Mouse (Mus musculus) mouse embryonic stem cell (cell line): Measurements from ENCODE around the gene Trpm3.

Source experiments
- in situ Hi-C, 2 experiments: fragments of 300-500 bp; cut with MboI; formaldehyde crosslinking; loops; 1 replicate in 1 of 2; 3 replicates in 1 of 2; pipeline ENCODE4 v1.14.3; 2019 to 2020; ENCODE audit warnings: low sequenced_read_pairs in 2 of 2, low pct_unique_long_range_greater_than_20kb in 1 of 2, mixed read lengths in 1 of 2; ENCODE audit not compliant: unreplicated experiment in 1 of 2

The Trpm3 gene

GRCm38 (mm10) chr19:22859644-22860043, 720.8 kb downstream of the Trpm3 start:
- in situ Hi-C loops, result no loop called here

- in situ Hi-C loops, result no loop called here
These were observed 728.6 kb downstream of the Trpm3 start for GRCm38 (mm10) chr19:22867456-22867855.

DNA sequence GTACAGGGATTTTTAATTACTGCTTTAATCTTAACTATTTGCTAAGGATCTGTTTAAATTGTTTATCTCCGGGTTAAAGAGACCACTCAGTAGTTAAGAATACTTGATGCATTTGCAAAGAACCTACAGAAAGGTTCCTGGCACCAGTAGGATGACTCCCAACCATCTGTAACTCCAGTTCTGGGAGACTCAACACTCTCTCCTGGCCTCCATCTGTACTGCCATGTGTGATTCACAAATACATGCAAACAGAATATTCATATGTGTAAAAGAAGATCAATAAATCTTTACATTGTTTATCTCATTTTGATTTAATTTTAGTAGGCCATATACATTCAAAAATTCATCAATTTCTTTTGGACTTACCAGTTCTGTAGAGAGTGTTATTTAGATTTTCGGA, 731.0 kb downstream of the Trpm3 start:
- in situ Hi-C loops, result no loop called here

DNA sequence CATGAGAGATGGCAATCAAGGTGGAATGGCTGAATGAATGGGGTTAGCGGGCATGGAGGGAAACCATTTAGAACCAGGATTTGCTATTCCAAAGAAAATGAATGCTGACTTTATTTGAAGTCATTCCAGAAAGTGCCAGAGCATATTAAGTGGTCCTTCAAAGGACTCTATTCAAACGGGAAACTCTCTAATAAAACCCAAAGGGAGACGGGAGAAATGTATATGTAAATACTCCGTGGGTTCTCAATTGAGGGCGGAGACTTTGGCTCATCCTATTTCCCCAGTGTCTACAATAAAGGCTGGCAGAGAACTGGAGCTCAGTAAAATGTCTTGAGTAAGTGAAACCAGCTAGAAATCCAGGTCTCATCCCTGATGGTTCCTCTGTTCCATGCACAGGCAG, 733.6 kb downstream of the Trpm3 start:
- in situ Hi-C loops, result no loop called here

- in situ Hi-C loops, result loop anchor here (10.0 to 25.0 kb wide), 3 partner anchors 325 to 543 kb away; no protein-coding TSS in a partner anchor
These were observed 741.4 kb downstream of the Trpm3 start for GRCm38 (mm10) chr19:22880199-22880598.

DNA sequence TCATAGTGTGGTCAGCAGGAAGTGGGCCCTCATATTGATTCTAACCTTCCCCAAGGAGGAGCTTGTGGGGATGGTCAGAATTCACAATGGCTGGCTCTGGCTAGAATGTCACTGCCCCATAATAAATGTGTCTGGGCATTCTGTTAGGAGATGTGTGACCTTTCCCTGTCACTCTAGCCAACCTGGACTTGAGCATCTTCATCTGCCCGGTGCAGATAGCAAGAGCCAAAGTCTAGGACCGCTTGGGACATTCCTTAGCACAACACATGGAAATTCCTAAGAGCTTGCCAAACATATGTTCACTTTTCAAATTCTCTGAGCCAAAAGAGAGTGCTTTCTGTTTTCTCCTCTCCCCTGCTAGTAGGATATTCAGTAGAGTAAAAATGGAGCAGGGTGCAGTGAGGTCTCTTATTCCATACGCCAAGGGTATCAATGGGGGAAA, 743.8 kb downstream of the Trpm3 start:
- in situ Hi-C loops, result loop anchor here (10.0 to 25.0 kb wide), 3 partner anchors 328 to 545 kb away; no protein-coding TSS in a partner anchor

GRCm38 (mm10) chr19:22883154-22883553, 744.3 kb downstream of the Trpm3 start:
- in situ Hi-C loops, result loop anchor here (10.0 to 25.0 kb wide), 3 partner anchors 328 to 546 kb away; no protein-coding TSS in a partner anchor

- in situ Hi-C loops, result loop anchor here (10.0 to 25.0 kb wide), 3 partner anchors 329 to 547 kb away; no protein-coding TSS in a partner anchor
These were observed 745.0 kb downstream of the Trpm3 start for GRCm38 (mm10) chr19:22883744-22884317.

DNA sequence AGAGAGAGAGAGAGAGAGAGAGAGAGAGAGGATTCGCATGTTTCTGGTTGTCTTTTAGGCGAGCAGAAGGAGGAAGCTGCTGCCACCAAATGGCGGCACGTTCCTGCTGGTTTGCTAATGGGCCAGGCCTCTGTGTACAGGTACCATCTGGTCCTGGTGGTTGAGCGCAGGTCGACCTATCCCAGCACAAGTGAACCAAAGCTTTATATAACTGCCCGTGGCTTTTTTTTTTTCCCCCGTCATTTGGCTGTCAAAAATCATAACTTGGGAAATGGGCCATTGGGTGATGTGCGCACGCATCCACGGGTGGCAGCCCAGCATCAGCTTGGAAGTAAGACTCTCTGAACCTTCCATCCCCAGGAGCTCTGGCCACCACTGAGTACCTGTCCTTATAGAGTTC, 745.5 kb downstream of the Trpm3 start:
- in situ Hi-C loops, result loop anchor here (10.0 to 25.0 kb wide), 3 partner anchors 330 to 547 kb away; no protein-coding TSS in a partner anchor

GRCm38 (mm10) chr19:22885051-22885450, 746.2 kb downstream of the Trpm3 start:
- in situ Hi-C loops, result loop anchor here (10.0 to 25.0 kb wide), 3 partner anchors 330 to 548 kb away; no protein-coding TSS in a partner anchor

- in situ Hi-C loops, result loop anchor here in 1 of 2 experiments (25.0 kb wide), 1 partner anchor 610 kb away; no protein-coding TSS in a partner anchor
These were observed 763.0 kb downstream of the Trpm3 start for GRCm38 (mm10) chr19:22901892-22902291.

- in situ Hi-C loops, result loop anchor here in 1 of 2 experiments (25.0 kb wide), 1 partner anchor 610 kb away; no protein-coding TSS in a partner anchor
These were observed 763.5 kb downstream of the Trpm3 start for GRCm38 (mm10) chr19:22902386-22902785.

DNA sequence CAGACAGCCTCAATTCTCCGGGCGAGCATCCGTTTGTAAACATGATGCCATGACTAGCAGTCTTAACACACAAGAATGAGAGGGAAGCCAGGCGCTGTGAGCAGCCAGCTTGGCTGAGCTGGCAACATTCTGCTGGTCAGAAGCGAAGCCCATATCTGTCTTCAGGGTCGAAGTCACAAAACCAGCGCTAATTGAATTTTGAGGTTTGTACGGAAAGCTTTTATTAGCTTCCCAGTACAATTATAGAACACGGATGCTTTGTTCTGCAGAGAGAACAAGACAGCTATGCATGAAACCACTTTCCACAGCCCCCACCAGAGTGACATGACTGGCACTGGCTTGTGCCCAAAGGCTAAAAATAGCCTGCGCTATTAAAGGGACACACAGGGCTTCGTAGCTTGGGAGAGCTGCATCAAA, 766.2 kb downstream of the Trpm3 start:
- in situ Hi-C loops, result loop anchor here in 1 of 2 experiments (25.0 kb wide), 1 partner anchor 607 kb away; no protein-coding TSS in a partner anchor

GRCm38 (mm10) chr19:22910686-22911085, 771.8 kb downstream of the Trpm3 start:
- in situ Hi-C loops, result loop anchor here (10.0 to 25.0 kb wide), 2 partner anchors 314 to 602 kb away; no protein-coding TSS in a partner anchor

- in situ Hi-C loops, result loop anchor here (10.0 to 25.0 kb wide), 2 partner anchors 312 to 599 kb away; no protein-coding TSS in a partner anchor
These were observed 774.1 kb downstream of the Trpm3 start for GRCm38 (mm10) chr19:22912971-22913370.

DNA sequence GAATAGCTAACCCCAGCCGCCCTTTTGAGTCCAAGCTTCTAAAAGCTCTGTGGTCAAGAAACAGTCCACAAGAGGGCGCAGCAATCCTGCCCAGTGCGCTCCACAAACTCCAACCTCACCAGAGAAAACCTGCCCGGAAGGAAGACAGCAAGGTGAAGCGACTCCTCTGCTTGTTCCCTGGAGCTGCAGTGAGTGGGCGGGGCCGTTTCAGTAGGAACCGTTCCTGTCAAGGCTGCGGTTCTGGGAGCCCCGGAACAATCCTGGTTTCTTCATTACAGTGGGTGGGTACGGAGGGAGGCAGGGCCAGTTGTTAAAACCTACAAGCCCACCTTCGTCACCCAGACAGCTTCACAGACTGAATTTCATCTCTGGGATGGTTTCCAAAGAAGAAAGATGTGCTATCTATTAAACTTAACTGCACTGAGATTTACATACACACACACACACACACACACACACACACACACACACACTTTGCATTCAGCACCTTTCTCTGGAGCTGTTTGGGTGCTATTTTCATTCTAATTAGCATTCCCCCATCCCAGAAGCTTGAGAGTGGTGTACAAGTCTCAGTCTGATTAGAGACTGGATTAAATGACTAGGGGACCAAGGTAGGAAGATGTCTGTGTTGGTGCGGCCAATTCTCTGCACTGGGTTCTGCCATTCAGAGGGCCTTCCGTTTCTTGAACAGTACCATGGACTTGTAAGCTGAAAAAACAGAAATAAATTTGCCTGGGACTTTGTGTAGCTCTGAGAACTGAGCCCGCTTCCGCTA, 777.2 kb downstream of the Trpm3 start:
- in situ Hi-C loops, result loop anchor here (5.0 to 25.0 kb wide), 3 partner anchors 309 to 596 kb away; no protein-coding TSS in a partner anchor

DNA sequence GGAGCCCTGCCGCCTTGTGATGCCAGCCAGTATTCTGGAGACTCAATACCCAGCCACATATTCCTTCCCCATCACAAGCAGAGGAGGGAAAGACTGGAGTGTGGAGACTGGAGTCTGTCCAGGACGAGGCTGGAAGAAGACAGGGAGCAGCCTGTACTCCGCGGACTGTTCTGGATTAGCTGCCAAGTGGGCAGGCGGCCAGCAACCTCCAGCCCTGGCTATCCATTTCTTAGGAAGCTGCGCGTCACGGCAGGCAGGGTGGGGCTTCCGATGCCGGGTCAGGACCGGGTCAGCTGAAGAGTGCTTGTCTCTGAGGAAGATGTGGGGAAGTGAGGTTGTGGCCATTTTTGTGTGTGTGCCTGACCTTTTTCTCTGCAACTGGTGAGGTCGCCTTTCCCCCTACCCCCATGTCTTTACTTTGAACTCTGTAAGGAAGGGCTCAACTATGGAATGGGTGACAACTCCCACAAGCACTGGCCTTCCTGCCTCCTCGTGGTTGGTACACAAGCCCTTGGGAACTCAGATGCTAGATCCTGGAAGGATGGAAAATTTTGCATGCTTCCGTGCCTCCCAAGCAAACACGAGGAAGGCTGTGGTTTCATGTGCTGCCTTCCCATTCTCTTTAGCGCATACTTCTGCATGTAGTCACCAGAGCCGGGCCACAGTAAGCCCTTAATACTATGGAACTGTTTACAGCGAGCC, 777.9 kb downstream of the Trpm3 start:
- in situ Hi-C loops, result loop anchor here (5.0 to 25.0 kb wide), 3 partner anchors 308 to 596 kb away; no protein-coding TSS in a partner anchor

GRCm38 (mm10) chr19:22917345-22917735, 778.5 kb downstream of the Trpm3 start:
- in situ Hi-C loops, result loop anchor here (5.0 to 25.0 kb wide), 3 partner anchors 307 to 595 kb away; no protein-coding TSS in a partner anchor
